Mouse (Mus musculus) kidney, adult 2 months (tissue): ENCODE results near the gene Cdh13.

Source experiments
- CTCF ChIP-seq: fragments of 200-500 bp; conservative IDR thresholded peaks from 2 replicates; pipeline ENCODE4 v1.5.1; 2011; ENCODE audit warnings: low read depth, mild to moderate bottlenecking, control low read depth, low read length, moderate library complexity, mixed read lengths; ENCODE audit not compliant: insufficient read depth, insufficient read length
- POLR2A ChIP-seq: fragments of 200-500 bp; IDR thresholded peaks from one replicate; pipeline ENCODE4 v1.6.1; 2011; ENCODE audit warnings: low read depth, low read length, control low read depth

DNA sequence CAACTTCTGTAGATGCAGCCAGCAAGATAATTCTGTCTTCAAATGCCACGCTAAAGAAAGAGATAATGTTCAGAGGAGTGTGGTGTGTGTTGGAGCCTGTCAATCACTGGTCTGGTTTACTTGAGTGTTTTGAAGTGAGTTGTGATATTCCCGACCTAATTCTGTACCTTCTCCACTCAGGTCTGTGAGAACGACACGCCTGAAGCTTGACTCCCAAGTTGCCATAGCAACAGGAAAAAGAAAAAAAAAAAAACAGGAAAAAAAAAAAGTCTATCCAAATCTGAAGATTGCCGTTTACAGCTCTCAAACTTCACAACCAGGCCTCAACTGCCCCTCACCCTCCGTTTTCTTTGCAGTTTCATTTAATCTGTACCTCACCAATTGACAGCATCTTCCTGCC, 1039.7 kb downstream of the Cdh13 start:
- TF ChIP-seq CTCF, result no peak
- no peak for TF ChIP-seq POLR2A
